Mouse (Mus musculus): Measurements from ENCODE around the gene Sf1. TPM values are rescaled to one million over a fixed set of nuclear protein-coding genes. Genes with fewer than 3 reads are reported as not detected.

Sf1 gene
- polyA plus RNA-seq, 1 experiment from 2014 or later = 132 TPM

- Histone ChIP-seq H3K36me3 (ENCODE audit: insufficient read depth, low read length) (no peaks in the 10 kb centered on the region), H3K27me3 (ENCODE audit: insufficient read depth, low read length) (no peaks in the 10 kb centered on the region), H3K4me2 (replicated peaks; ENCODE audit: low read depth, low read length) (no peak overlapping the region), H3K27ac (ENCODE audit: low read length) (no peak overlapping the region), H3K4me1 (ENCODE audit: insufficient read depth, low read length) (peaks cover 26% of the 10 kb centered on the region), H3K9me3 (ENCODE audit: low read length) (no peaks in the 10 kb centered on the region), H3K9ac (replicated peaks; ENCODE audit: low read length) (no peak overlapping the region), H3K4me3 (ENCODE audit: low read length) (no peak overlapping the region)
- ATAC-seq (ENCODE audit: low FRiP score, low TSS enrichment) = no peak
- 86% methylated on average over 16 of the region's 16 CpGs for WGBS
Observed at GRCm38 (mm10) chr19:6393637-6394036, 30.1 kb downstream of the Sf1 start.

- Histone ChIP-seq H3K27ac (ENCODE audit: low read length) (no peak overlapping the region), H3K4me1 (ENCODE audit: insufficient read depth, low read length) (peaks cover 35% of the 10 kb centered on the region), H3K4me2 (replicated peaks; ENCODE audit: low read depth, low read length) (no peak overlapping the region), H3K36me3 (ENCODE audit: insufficient read depth, low read length) (no peaks in the 10 kb centered on the region), H3K27me3 (ENCODE audit: insufficient read depth, low read length) (0 out of 2 replicates have a peak, but pooled peaks cover 3% of the 10 kb centered on the region), H3K9ac (replicated peaks; ENCODE audit: low read length) (no peak overlapping the region), H3K9me3 (ENCODE audit: low read length) (no peaks in the 10 kb centered on the region), H3K4me3 (ENCODE audit: low read length) (no peak overlapping the region)
- ATAC-seq (ENCODE audit: low FRiP score, low TSS enrichment) = no peak
- 65% methylated on average over 5 of the region's 5 CpGs for WGBS
Observed at GRCm38 (mm10) chr19:6396237-6396636, 32.7 kb downstream of the Sf1 start.

- H3K9ac ChIP-seq (replicated peaks; ENCODE audit: low read length) = no peak overlapping the region
Observed at GRCm38 (mm10) chr19:6397582-6398249, 34.2 kb downstream of the Sf1 start.

GRCm38 (mm10) chr19:6398447-6399284 lies 35.2 kb downstream of the Sf1 start:
- Histone ChIP-seq H3K36me3 (ENCODE audit: insufficient read depth, low read length) (no peaks in the 10 kb centered on the region), H3K4me2 (replicated peaks; ENCODE audit: low read depth, low read length) (peak overlapping the region; percentile 99), H3K4me3 (ENCODE audit: low read length) (peak overlapping the region; percentile 69), H3K27me3 (ENCODE audit: insufficient read depth, low read length) (0 out of 2 replicates have a peak, but pooled peaks cover 7% of the 10 kb centered on the region), H3K9me3 (ENCODE audit: low read length) (no peaks in the 10 kb centered on the region), H3K4me1 (ENCODE audit: insufficient read depth, low read length) (peaks cover 47% of the 10 kb centered on the region), H3K9ac (replicated peaks; ENCODE audit: low read length) (peak overlapping the region; percentile 76), H3K27ac (ENCODE audit: low read length) (peak overlapping the region; percentile 72; the same call in 1 of the 2 replicates)
- peak; percentile 54 for ATAC-seq (ENCODE audit: low FRiP score, low TSS enrichment)
- WGBS = under 1% methylated on average over 39 of the region's 39 CpGs

More at GRCm38 (mm10) chr19:6397582-6398249, 34.2 kb downstream of the Sf1 start:
- no peak overlapping the region for H3K27ac ChIP-seq (ENCODE audit: low read length)
- H3K36me3 ChIP-seq (ENCODE audit: insufficient read depth, low read length) = no peaks in the 10 kb centered on the region
- ATAC-seq (ENCODE audit: low FRiP score, low TSS enrichment) = no peak
- no peak overlapping the region for H3K4me3 ChIP-seq (ENCODE audit: low read length)
- 0 out of 2 replicates have a peak, but pooled peaks cover 4% of the 10 kb centered on the region for H3K27me3 ChIP-seq (ENCODE audit: insufficient read depth, low read length)
- H3K4me1 ChIP-seq (ENCODE audit: insufficient read depth, low read length) = peaks cover 47% of the 10 kb centered on the region
- H3K9me3 ChIP-seq (ENCODE audit: low read length) = no peaks in the 10 kb centered on the region
- WGBS = 79% methylated on average over 22 of the region's 22 CpGs
- no peak overlapping the region for H3K4me2 ChIP-seq (replicated peaks; ENCODE audit: low read depth, low read length)

- no peaks in the 10 kb centered on the region for H3K9me3 ChIP-seq (ENCODE audit: low read length)
- ATAC-seq (ENCODE audit: low FRiP score, low TSS enrichment) = 0 out of 2 replicates have a peak, but pooled peaks have one; percentile 9
- peaks cover 47% of the 10 kb centered on the region for H3K4me1 ChIP-seq (ENCODE audit: insufficient read depth, low read length)
- H3K36me3 ChIP-seq (ENCODE audit: insufficient read depth, low read length) = no peaks in the 10 kb centered on the region
- peak within 1 kb of the TSS; percentile 69 for H3K4me3 ChIP-seq (ENCODE audit: low read length)
- under 1% methylated on average over 57 of the region's 87 CpGs for WGBS
- H3K9ac ChIP-seq (replicated peaks; ENCODE audit: low read length) = peak within 1 kb of the TSS; percentile 76
- 0 out of 2 replicates have a peak, but pooled peaks cover 7% of the 10 kb centered on the region for H3K27me3 ChIP-seq (ENCODE audit: insufficient read depth, low read length)
- H3K4me2 ChIP-seq (replicated peaks; ENCODE audit: low read depth, low read length) = peak within 1 kb of the TSS; percentile 99
- H3K27ac ChIP-seq (ENCODE audit: low read length) = peak within 1 kb of the TSS; percentile 72
Observed at GRCm38 (mm10) chr19:6399285-6400095, 36.0 kb downstream of the Sf1 start, which contains the start of gene Rasgrp2. TSS of gene Rasgrp2 (plus strand) at chr19:6399340.

- H3K27ac ChIP-seq (ENCODE audit: low read length) = peak overlapping the region; percentile 72
- peak overlapping the region; percentile 99 for H3K4me2 ChIP-seq (replicated peaks; ENCODE audit: low read depth, low read length)
- H3K27me3 ChIP-seq (ENCODE audit: insufficient read depth, low read length) = 0 out of 2 replicates have a peak, but pooled peaks cover 7% of the 10 kb centered on the region
- peak; percentile 27 for ATAC-seq (ENCODE audit: low FRiP score, low TSS enrichment)
- peak overlapping the region; percentile 76 for H3K9ac ChIP-seq (replicated peaks; ENCODE audit: low read length)
- 1% methylated on average over 29 of the region's 29 CpGs for WGBS
- H3K9me3 ChIP-seq (ENCODE audit: low read length) = no peaks in the 10 kb centered on the region
- peaks cover 47% of the 10 kb centered on the region for H3K4me1 ChIP-seq (ENCODE audit: insufficient read depth, low read length)
- H3K36me3 ChIP-seq (ENCODE audit: insufficient read depth, low read length) = no peaks in the 10 kb centered on the region
- H3K4me3 ChIP-seq (ENCODE audit: low read length) = peak overlapping the region; percentile 69
Observed at GRCm38 (mm10) chr19:6400096-6401086, 36.9 kb downstream of the Sf1 start.

- peak overlapping the region; percentile 67; the same call in 1 of the 2 replicates for H3K27ac ChIP-seq (ENCODE audit: low read length)
- ATAC-seq (ENCODE audit: low FRiP score, low TSS enrichment) = peak; percentile 47
- 0 out of 2 replicates have a peak, but pooled peaks cover 7% of the 10 kb centered on the region for H3K27me3 ChIP-seq (ENCODE audit: insufficient read depth, low read length)
- WGBS = under 1% methylated on average over 29 of the region's 32 CpGs
- peak overlapping the region; percentile 99 for H3K4me2 ChIP-seq (replicated peaks; ENCODE audit: low read depth, low read length)
- peaks cover 47% of the 10 kb centered on the region for H3K4me1 ChIP-seq (ENCODE audit: insufficient read depth, low read length)
- H3K4me3 ChIP-seq (ENCODE audit: low read length) = peak overlapping the region; percentile 69
- no peaks in the 10 kb centered on the region for H3K36me3 ChIP-seq (ENCODE audit: insufficient read depth, low read length)
- peak overlapping the region; percentile 64 for H3K9ac ChIP-seq (replicated peaks; ENCODE audit: low read length)
- no peaks in the 10 kb centered on the region for H3K9me3 ChIP-seq (ENCODE audit: low read length)
Observed at GRCm38 (mm10) chr19:6401131-6401815, 37.8 kb downstream of the Sf1 start.

GRCm38 (mm10) chr19:6401951-6402350 lies 38.5 kb downstream of the Sf1 start:
- H3K36me3 ChIP-seq (ENCODE audit: insufficient read depth, low read length) = no peaks in the 10 kb centered on the region
- H3K27ac ChIP-seq (ENCODE audit: low read length) = peak overlapping the region; percentile 67; the same call in 1 of the 2 replicates
- peak overlapping the region; percentile 69 for H3K4me3 ChIP-seq (ENCODE audit: low read length)
- H3K9ac ChIP-seq (replicated peaks; ENCODE audit: low read length) = peak overlapping the region; percentile 64
- 0 out of 2 replicates have a peak, but pooled peaks cover 7% of the 10 kb centered on the region for H3K27me3 ChIP-seq (ENCODE audit: insufficient read depth, low read length)
- no peaks in the 10 kb centered on the region for H3K9me3 ChIP-seq (ENCODE audit: low read length)
- H3K4me1 ChIP-seq (ENCODE audit: insufficient read depth, low read length) = peaks cover 47% of the 10 kb centered on the region
- peak; percentile 7; the same call in 1 of the 2 replicates for ATAC-seq (ENCODE audit: low FRiP score, low TSS enrichment)
- 6% methylated on average over 9 of the region's 9 CpGs for WGBS
- peak overlapping the region; percentile 99 for H3K4me2 ChIP-seq (replicated peaks; ENCODE audit: low read depth, low read length)

Data from kidney, embryonic 16.5 days (tissue).